Mouse (Mus musculus) neural tube, embryonic 12.5 days (tissue): ENCODE measurements around the gene Tmem165. TPM values are rescaled to one million over a fixed set of nuclear protein-coding genes. Genes with fewer than 3 reads are reported as not detected.

Source experiments
- ATAC-seq: fragments of 200-750 bp; cut with Nextera tagmentation; 2 replicates; pipeline ENCODE4 v1.8.0; 2017; ENCODE audit warnings: low read depth, mild to moderate bottlenecking, moderate TSS enrichment, moderate library complexity; ENCODE audit not compliant: low FRiP score
- H3K27ac ChIP-seq: fragments of 300-500 bp; sonication (generic); 2 replicates; pipeline ENCODE4 v1.5.1; 2016
- H3K27me3 ChIP-seq: fragments of 300-500 bp; sonication (generic); replicated peaks from 2 replicates; pipeline ENCODE4 v1.6.1; 2016; ENCODE audit warnings: mild to moderate bottlenecking
- H3K36me3 ChIP-seq: fragments of 300-500 bp; sonication (generic); 2 replicates; pipeline ENCODE4 v1.6.1; 2016; ENCODE audit warnings: mild to moderate bottlenecking
- H3K4me1 ChIP-seq: fragments of 300-500 bp; sonication (generic); 2 replicates; pipeline ENCODE4 v1.6.1; 2016
- H3K4me2 ChIP-seq: fragments of 300-500 bp; sonication (generic); replicated peaks from 2 replicates; pipeline ENCODE4 v1.6.1; 2016; ENCODE audit warnings: mild to moderate bottlenecking
- H3K4me3 ChIP-seq: fragments of 300-500 bp; sonication (generic); 2 replicates; pipeline ENCODE4 v1.5.1; 2016
- H3K9ac ChIP-seq: fragments of 300-500 bp; sonication (generic); 2 replicates; pipeline ENCODE4 v1.6.1; 2016; ENCODE audit warnings: mild to moderate bottlenecking
- H3K9me3 ChIP-seq: fragments of 300-500 bp; sonication (generic); 2 replicates; pipeline ENCODE4 v1.6.1; 2016; ENCODE audit warnings: mild to moderate bottlenecking
- WGBS: fragments of 180-500 bp; shearing (Covaris S2); methylation state at CpG from one replicate; pipeline ENCODE4 v1.1.7; 2016; 5-methylcytosine and 5-hydroxymethylcytosine counted together
- polyA plus RNA-seq: library from polyadenylated mRNA; unstranded; fragments of >200 nt; fragmentation: Nextera tagmentation; extraction: Ambion mirVana; gene quantifications from 2 replicates; pipeline ENCODE4 v1.2.1, GENCODE M21; 2016

Gene Tmem165
- polyA plus RNA-seq, 1 experiment from 2014 or later: 104 TPM

DNA sequence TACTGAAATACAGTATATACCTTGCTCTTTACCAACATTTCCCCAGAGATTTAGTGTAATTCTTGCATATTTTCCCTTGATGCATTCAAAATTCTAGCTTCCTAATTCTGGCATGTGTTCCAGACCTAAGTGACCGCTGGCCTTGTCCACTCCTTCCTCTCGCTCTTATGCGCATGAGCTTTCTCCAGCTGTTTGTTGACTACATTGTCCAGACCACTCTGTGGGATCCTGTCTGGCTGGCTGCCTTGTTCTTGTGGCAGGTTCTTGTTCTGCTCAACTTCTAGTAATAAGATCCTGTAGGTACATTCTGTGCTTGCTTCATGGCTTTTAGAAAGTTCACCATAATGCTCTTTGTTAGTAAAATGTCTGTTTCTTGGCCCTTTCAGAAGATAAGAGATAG is 19.5 kb downstream of the Tmem165 start:
- Histone ChIP-seq H3K4me2 (no peak overlapping the region), H3K9me3 (no peaks in the 10 kb centered on the region), H3K9ac (no peak overlapping the region), H3K36me3 (peaks cover 65% of the 10 kb centered on the region), H3K27ac (no peak overlapping the region), H3K4me1 (no peaks in the 10 kb centered on the region), H3K4me3 (no peak overlapping the region), H3K27me3 (no peaks in the 10 kb centered on the region)
- ATAC-seq: no peak
- WGBS: 93% methylated on average over 3 of the region's 3 CpGs

DNA sequence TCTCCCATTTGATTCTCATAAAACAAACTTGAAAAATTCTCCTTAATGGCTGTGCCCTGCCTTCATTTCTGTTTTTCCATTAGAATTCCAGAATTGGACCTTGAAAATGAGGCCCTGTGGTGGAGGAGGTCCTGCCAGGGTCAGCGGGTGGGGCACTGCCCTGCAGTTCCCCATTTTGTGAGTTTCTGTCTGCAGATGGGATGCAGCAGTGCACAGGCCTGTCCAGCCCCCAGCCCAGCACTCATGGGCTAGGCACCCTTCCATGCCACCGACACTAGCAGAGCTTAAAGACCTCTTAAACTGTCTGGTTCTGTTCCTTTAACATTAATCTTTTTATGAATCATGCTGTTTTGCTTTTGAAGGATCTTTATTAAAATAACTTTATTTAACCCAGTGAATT is 22.2 kb downstream of the Tmem165 start:
- WGBS: 88% methylated on average over 2 of the region's 2 CpGs
- no peaks in the 10 kb centered on the region for H3K9me3 ChIP-seq
- no peaks in the 10 kb centered on the region for H3K4me1 ChIP-seq
- ATAC-seq: no peak
- no peak overlapping the region for H3K4me2 ChIP-seq
- H3K4me3 ChIP-seq: no peak overlapping the region
- no peak overlapping the region for H3K9ac ChIP-seq
- H3K27me3 ChIP-seq: no peaks in the 10 kb centered on the region
- H3K27ac ChIP-seq: no peak overlapping the region
- H3K36me3 ChIP-seq: peaks cover 58% of the 10 kb centered on the region

DNA sequence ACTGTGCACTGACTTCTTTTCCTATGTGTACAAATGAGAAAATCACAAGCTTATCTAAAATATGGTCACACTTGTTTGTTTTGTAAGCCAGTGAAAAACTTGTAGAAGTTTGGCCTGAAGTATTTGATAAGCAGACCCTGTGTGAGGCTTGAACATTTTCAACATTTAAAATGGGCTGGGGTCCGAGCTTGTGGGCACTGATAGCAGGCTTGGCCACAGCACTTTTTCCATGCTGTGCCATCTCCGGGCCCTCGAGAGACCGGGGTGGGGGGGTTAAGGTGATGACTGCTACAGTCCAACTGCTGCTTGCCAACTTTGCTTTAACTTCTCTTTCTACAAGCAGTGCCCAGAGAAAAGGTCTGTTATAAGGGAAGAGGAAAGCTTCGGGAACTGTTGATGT is 24.4 kb downstream of the Tmem165 start:
- Histone ChIP-seq H3K36me3 (peaks cover 54% of the 10 kb centered on the region), H3K4me1 (no peaks in the 10 kb centered on the region)
- WGBS: 95% methylated on average over 5 of the region's 5 CpGs

DNA sequence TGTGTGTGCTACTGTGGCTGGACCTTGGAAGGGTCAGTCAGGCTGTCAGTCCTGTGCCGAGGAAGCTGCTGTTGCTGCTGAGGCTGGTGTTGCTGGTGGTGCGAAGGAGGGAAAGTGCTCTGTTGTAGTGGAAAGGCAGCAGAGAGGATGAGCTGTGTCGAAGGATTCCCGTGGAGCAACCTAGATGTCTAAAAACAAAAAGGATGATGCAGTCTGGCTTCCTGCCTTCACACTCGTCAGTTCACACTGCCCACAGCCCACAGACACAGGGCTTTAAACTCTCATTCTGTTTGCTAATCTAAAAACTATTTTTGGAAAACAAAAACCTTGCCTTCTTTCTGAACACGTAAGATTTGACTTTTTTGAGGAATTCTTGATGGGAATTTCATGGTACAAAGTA is 33.0 kb downstream of the Tmem165 start:
- ATAC-seq: no peak
- H3K36me3 ChIP-seq: peaks cover 23% of the 10 kb centered on the region
- no peak overlapping the region for H3K4me3 ChIP-seq
- 85% methylated on average over 6 of the region's 6 CpGs for WGBS
- H3K9me3 ChIP-seq: no peaks in the 10 kb centered on the region
- no peak overlapping the region for H3K4me2 ChIP-seq
- H3K4me1 ChIP-seq: no peaks in the 10 kb centered on the region
- no peaks in the 10 kb centered on the region for H3K27me3 ChIP-seq
- H3K27ac ChIP-seq: no peak overlapping the region
- no peak overlapping the region for H3K9ac ChIP-seq

More for the DNA sequence above, 24.4 kb downstream of the Tmem165 start:
- no peak overlapping the region for H3K27ac ChIP-seq
- no peak overlapping the region for H3K4me2 ChIP-seq
- ATAC-seq: no peak
- no peak overlapping the region for H3K4me3 ChIP-seq
- no peaks in the 10 kb centered on the region for H3K9me3 ChIP-seq
- no peak overlapping the region for H3K9ac ChIP-seq
- H3K27me3 ChIP-seq: no peaks in the 10 kb centered on the region

DNA sequence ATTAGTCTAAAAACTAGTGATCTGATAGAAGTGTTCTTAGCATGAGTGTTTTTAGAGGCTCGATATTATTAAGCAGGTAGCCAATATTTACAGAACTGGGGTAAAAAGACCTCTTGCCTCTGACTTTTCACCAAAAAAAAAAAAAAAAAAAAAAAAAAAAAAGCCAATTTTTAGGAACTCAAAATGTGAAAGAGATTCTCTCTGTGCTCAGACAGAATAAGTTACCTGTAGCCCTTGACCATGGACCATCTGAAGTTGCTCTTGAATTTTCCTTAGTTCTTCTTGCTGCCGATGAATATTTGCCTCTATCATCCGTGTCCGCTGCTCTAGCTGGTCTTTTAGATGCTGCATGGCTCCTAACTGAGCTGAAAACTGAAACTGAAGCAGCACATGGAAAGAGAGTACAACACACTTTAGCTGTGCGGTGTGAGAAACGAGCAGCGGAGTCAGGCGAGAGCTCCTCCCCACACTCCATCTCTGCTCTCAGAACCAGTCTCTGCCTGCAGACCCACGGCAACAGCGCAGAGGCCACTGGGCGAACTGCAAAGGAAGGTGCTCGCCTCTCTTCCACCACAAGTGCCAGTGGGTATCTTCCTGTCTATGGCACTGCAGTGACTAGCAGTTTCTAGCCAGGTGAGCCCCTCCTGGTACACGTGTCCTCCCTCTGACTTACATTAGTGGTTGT is 47.6 kb downstream of the Tmem165 start:
- H3K4me1 ChIP-seq: no peaks in the 10 kb centered on the region
- no peaks in the 10 kb centered on the region for H3K27me3 ChIP-seq
- 94% methylated on average over 13 of the region's 13 CpGs for WGBS
- no peak overlapping the region for H3K4me2 ChIP-seq
- no peaks in the 10 kb centered on the region for H3K9me3 ChIP-seq
- peaks cover 51% of the 10 kb centered on the region for H3K36me3 ChIP-seq
- ATAC-seq: no peak
- H3K9ac ChIP-seq: no peak overlapping the region
- H3K27ac ChIP-seq: no peak overlapping the region
- H3K4me3 ChIP-seq: no peak overlapping the region

DNA sequence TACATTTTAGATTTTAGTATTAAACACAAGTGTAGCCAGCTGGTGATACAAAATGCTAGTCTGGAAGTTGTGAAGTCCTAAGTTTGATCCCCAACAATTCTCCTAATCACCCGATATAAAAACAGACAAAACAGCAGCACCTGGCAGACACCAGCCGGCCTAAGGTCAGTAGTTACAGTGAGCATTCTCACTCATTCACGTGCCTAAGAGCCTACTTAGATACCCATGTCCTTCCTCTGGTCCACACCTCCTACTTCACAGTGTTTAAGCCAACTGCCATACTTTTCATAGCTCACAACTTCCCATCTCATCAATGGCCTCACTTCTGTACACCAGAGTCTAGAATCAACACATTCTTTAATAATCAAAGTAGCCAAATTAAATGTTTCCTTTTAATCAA is 59.6 kb downstream of the Tmem165 start:
- Histone ChIP-seq H3K9me3 (no peaks in the 10 kb centered on the region), H3K27ac (no peak overlapping the region), H3K36me3 (peaks cover 12% of the 10 kb centered on the region), H3K4me3 (no peak overlapping the region), H3K4me2 (no peak overlapping the region), H3K9ac (no peak overlapping the region), H3K4me1 (no peaks in the 10 kb centered on the region), H3K27me3 (no peaks in the 10 kb centered on the region)
- no peak for ATAC-seq
- 84% methylated on average over 3 of the region's 3 CpGs for WGBS

DNA sequence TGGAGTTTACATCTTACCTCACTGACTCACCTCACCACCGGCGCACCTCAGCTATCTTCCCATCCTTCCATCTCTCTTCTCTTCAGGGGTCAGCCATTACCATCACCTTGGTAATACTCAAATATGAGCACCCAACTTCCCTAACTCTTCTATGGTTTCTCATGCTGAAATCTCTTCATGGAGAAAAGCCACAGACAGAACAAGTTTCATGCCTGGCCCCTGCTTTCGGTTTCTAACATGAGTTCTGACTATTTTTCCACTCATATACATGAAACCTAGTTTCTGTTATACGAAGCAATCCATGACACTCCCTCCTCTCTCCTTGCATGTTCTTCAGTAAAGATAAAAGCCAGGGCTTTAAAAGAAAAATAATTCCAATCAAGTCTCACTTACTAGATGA is 60.2 kb downstream of the Tmem165 start:
- H3K27me3 ChIP-seq: no peaks in the 10 kb centered on the region
- no peak overlapping the region for H3K4me3 ChIP-seq
- no peaks in the 10 kb centered on the region for H3K4me1 ChIP-seq
- H3K9me3 ChIP-seq: no peaks in the 10 kb centered on the region
- peaks cover 14% of the 10 kb centered on the region for H3K36me3 ChIP-seq
- no peak overlapping the region for H3K9ac ChIP-seq
- 95% methylated on average over 4 of the region's 4 CpGs for WGBS
- H3K27ac ChIP-seq: no peak overlapping the region
- no peak for ATAC-seq
- H3K4me2 ChIP-seq: no peak overlapping the region

DNA sequence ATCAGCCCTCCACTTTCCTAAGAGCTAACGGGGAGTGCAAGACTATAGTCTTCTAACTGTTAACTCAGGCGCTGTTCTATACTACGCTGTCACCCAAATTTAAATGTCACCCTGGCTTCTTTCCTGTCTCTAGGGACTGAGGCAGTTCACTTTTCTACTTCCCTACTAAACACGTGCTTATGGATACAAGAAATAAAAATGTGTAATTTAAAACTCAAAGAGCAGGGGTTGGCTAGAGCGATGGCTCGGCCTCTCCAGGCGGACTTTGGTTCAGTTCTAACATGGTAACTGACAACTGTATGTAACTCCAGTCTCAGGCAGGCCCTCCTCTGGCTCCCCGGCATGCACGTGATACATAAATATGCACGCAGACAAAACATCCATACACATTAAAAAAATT is 60.8 kb downstream of the Tmem165 start:
- H3K4me1 ChIP-seq: no peaks in the 10 kb centered on the region
- H3K4me2 ChIP-seq: no peak overlapping the region
- no peak overlapping the region for H3K27ac ChIP-seq
- ATAC-seq: no peak
- H3K4me3 ChIP-seq: no peak overlapping the region
- WGBS: 96% methylated on average over 10 of the region's 10 CpGs
- H3K9me3 ChIP-seq: no peaks in the 10 kb centered on the region
- no peak overlapping the region for H3K9ac ChIP-seq
- peaks cover 15% of the 10 kb centered on the region for H3K36me3 ChIP-seq
- no peaks in the 10 kb centered on the region for H3K27me3 ChIP-seq

DNA sequence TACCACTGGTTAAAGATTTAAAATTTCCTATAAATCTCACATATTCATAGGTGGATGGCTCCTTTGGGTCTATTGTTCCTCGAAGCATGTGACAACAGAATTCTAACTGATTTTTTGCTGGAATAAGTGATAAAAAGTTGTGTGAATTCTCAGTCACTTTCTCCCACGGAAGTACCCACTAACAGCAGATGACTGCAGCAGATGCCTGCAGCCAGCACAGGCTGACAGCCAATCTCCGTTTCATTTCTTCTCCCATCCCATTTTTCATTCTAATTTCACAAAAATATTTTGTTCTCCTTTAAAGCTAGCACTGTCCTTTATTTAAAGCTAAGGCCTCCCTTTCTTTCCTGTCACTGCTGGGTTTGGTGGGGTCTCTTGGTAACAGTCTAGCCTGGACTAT is 61.7 kb downstream of the Tmem165 start:
- 94% methylated on average over 3 of the region's 3 CpGs for WGBS
- no peak for ATAC-seq
- H3K9ac ChIP-seq: no peak overlapping the region

DNA sequence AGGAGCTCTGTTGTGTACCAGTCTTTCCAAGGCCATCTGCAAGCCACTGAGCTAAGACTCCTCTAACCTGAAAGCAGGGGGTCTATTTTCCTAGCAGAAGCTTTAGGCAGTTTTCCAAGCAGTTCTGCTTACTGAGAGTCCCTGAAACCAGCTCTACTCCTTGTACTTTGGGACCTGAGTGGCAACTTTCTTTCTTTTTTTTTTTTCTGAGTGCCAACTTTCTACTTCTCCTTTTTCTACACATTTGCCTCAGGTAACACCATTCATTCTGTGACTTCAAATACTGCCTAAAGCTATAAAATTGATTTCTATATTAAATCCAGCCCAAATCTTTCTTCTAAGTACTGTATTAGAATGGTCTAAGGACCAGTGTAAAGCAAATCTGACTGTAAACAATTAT is 62.9 kb downstream of the Tmem165 start:
- Histone ChIP-seq H3K27ac (no peak overlapping the region), H3K36me3 (peaks cover 12% of the 10 kb centered on the region), H3K4me3 (no peak overlapping the region), H3K27me3 (no peaks in the 10 kb centered on the region), H3K4me1 (no peaks in the 10 kb centered on the region), H3K9ac (no peak overlapping the region), H3K4me2 (no peak overlapping the region), H3K9me3 (no peaks in the 10 kb centered on the region)
- no peak for ATAC-seq

More for the DNA sequence above, 61.7 kb downstream of the Tmem165 start:
- H3K27me3 ChIP-seq: no peaks in the 10 kb centered on the region
- H3K27ac ChIP-seq: no peak overlapping the region
- no peak overlapping the region for H3K4me3 ChIP-seq
- H3K9me3 ChIP-seq: no peaks in the 10 kb centered on the region
- H3K36me3 ChIP-seq: peaks cover 15% of the 10 kb centered on the region
- H3K4me1 ChIP-seq: no peaks in the 10 kb centered on the region
- no peak overlapping the region for H3K4me2 ChIP-seq

DNA sequence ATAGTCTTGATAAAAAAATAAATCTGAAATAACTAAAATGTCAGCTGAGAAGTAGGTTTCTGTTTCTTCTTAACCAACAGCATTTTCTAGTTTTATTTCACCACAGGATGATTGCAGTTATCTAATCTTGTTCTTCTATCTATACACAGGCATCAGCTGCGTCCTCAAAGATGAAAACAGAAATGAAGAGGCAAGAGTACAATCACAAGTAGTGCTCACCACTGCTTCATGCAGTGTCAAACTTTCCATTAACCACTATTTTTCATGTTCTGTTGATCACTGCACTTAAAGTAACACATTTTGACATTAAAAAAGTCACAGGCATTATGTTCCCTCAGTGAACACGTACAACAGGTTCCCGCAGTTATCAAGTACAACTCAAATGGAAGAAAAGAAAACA is 67.3 kb downstream of the Tmem165 start:
- 89% methylated on average over 3 of the region's 3 CpGs for WGBS
- Histone ChIP-seq H3K36me3 (peaks cover 10% of the 10 kb centered on the region), H3K9ac (no peak overlapping the region), H3K9me3 (no peaks in the 10 kb centered on the region), H3K4me3 (no peak overlapping the region), H3K4me1 (no peaks in the 10 kb centered on the region), H3K27me3 (no peaks in the 10 kb centered on the region), H3K27ac (no peak overlapping the region), H3K4me2 (no peak overlapping the region)
- no peak for ATAC-seq
